Mouse (Mus musculus) adrenal gland, postnatal 36 days (tissue): Measurements from ENCODE around the gene 2410004P03Rik. TPM values are rescaled to one million over a fixed set of nuclear protein-coding genes. Genes with fewer than 3 reads are reported as not detected.
"Not testable (repeated sequence)": the region's sequence is repeated elsewhere in the genome, so short reads cannot be mapped to it uniquely, and the experiment has no call there.

ENCODE experiments used
- DNase-seq, 2 experiments: peaks; one replicate each; pipeline ENCODE4 v3.0.0; 2021; ENCODE audit warnings: mixed read lengths in 1 of 2
- total RNA-seq, 2 experiments: library from RNA; stranded (reverse); gene quantifications; 2 replicates each; pipeline ENCODE4 v1.2.3; 2021

2410004P03Rik gene
- total RNA-seq, 2 experiments from 2014 or later = not detected

DNA sequence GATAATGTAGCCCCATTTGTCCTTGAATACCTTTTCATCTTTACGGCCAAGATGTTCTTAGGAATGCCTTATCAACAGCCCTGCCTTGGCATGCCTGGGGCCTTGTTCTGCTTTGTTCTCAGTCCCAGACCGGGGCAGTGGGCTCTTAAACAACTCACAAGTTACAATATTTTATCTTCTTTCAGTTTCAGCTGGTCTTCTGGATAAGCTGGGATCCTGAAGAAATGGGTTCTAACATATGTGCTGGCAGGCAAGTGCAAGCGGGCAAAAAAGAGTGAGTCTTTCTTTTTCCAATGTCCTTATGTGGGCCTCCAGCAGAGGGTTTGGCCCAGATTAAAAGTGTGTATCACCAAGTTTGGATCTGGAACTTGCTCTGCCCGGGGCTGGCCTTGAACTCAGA is 9.6 kb upstream of the 2410004P03Rik start:
- DNase-seq = not testable (repeated sequence)

GRCm38 (mm10) chr12:17018468-17018867 is 6.9 kb upstream of the 2410004P03Rik start:
- DNase-seq = peak; percentile 72 to 76

DNA sequence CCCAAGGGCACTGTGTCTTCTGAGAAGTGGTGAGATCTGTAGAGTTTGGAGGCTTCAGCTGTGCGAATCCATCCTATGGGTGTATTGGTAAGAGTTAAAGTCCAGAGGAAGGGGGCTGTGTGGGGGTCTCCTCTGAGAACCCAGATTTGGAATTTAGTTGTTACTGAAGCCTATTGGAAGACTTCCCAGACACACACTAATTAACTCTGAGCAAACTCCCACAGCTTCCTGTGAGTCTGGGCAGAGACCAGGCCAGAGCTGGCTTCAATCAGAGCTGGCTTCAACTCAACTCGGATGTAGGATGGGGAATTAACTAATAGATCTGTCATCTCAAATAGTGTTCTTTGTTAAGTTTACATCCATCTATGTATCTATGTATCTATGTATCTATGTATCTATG is 4.2 kb upstream of the 2410004P03Rik start:
- no peak for DNase-seq

DNA sequence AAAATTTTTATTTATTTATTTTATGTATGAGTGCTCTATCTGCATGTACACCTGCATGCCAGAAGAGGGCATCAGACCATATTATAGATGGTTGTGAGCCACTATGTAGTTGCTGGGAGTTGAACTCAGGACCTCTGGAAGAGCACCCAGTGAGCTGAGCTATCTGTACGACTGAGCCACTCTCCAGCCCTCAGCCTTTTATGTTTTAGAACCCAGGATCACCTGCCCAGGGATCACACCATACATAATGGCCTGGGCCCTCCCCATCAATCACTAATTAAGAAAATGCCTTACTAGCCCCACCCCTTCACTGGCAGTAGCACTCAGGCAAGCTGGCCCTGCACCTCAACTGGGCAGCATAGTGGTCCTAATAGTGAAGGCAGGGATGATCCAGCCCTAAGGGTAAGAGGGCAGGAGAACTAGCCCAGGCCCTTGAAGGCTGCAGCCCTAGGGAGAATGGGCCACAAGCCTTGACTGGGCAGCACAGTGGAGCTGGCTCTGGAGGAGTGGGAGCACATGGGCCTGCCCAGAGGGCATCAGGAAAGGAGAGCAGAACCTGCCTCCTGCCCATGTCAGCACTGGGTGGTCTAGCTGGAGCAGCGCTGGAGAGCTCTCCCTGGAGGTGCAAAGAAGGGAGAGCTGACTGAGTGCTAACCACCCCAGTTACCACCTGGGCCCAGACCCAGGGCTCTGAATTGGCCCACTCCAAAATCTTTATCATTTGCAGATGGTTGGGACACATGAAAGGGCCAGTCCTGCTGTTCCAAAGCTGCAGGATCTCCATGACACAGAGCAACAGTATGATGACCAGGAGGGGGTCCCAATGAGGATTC is 756 bp upstream of the 2410004P03Rik start:
- DNase-seq = no peak

- no peak for DNase-seq
These were observed 2.1 kb downstream of the 2410004P03Rik start for GRCm38 (mm10) chr12:17009466-17009865.

DNA sequence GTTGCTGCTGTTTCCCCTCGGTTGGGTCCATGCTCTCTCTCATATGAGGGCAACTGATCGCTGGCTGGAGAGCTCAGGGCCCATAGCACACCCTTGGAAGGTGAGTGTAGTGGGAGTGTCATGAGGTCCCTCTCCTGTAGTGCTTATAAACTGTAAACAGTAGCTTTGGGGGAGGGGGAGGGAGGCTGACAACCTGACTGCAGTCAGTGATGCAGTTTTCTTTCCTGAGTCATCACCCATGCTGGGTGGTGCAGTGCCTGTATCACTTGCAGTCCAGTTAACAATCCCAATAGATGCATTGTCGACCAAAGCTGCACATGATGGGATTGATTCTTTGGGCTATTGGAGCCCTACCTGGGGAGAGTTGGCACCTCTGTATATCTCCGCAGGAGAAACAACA is 10.3 kb downstream of the 2410004P03Rik start:
- no peak for DNase-seq

DNA sequence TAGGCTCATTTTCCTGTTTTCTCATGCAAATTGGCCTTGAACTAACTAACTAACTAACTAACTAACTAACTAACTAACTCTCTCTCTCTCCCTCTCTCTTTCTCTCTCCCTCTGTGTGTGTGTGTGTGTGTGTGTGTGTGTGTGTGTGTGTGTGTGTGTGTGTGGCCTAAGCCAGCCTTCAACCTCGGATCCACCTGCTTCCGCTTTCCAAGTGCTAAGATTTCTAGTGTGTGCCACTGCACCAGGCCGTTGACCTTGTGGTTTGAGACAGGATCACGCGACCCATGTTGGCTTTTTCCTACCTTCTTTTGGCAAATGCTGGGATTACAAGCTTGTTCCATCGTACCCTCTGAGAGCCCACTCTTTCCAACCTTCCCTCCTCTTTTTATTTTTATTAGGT is 10.9 kb downstream of the 2410004P03Rik start:
- DNase-seq = no peak

GRCm38 (mm10) chr12:16999739-17000497 is 11.6 kb downstream of the 2410004P03Rik start, which contains the start of gene Pqlc3:
Pqlc3 (minus strand) TSS chr12:17000408.
- peak; percentile 93 to 94 for DNase-seq

- no peak for DNase-seq
These were observed 12.4 kb downstream of the 2410004P03Rik start for GRCm38 (mm10) chr12:16999146-16999545.

- no peak for DNase-seq
These were observed 14.6 kb downstream of the 2410004P03Rik start for GRCm38 (mm10) chr12:16996886-16997462.

- no peak for DNase-seq
These were observed 15.2 kb downstream of the 2410004P03Rik start for GRCm38 (mm10) chr12:16996281-16996680.

DNA sequence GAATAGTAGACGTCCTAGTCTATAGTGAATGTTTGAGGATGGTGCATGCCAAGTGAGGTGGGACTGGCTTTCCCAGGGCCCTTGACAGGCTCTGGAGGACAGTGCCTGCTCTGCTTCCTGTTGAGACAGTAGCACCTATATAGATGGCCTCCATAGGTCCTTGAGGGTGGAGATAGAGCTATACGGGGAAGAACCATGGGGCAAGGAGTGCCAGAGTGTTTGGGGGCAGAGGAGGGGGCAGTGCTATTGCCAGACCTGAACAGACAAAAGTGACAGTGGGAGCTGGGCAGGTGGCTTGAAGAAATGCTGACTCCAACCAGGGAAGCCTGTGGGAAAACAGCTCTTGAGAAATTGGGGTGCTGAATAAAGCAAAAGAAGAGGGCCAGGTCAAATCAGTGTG is 17.2 kb downstream of the 2410004P03Rik start:
- no peak for DNase-seq

- no peak for DNase-seq
These were observed 19.2 kb downstream of the 2410004P03Rik start for GRCm38 (mm10) chr12:16992355-16992754.

DNA sequence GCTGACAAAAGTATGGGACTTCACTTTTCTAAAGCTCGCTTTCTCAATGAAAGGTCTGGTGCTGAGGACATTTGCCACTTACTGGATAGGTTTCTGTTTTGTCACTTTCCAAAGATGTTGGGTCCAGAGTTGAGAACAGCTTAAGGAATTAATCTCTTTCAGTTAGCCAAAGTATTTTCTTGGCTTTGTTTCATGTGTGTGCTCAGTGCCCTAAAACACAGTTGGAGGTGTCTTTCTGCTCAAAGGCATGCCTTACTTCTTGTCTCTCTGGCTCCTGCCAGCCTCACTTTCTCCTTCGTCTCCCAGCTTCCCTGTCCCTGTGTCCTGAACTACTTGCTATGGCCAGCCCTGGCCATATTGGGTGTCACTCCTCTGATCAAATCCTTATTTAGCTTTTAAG is 20.2 kb downstream of the 2410004P03Rik start:
- DNase-seq = no peak

GRCm38 (mm10) chr12:16985778-16986177 is 25.7 kb downstream of the 2410004P03Rik start:
- no peak for DNase-seq

DNA sequence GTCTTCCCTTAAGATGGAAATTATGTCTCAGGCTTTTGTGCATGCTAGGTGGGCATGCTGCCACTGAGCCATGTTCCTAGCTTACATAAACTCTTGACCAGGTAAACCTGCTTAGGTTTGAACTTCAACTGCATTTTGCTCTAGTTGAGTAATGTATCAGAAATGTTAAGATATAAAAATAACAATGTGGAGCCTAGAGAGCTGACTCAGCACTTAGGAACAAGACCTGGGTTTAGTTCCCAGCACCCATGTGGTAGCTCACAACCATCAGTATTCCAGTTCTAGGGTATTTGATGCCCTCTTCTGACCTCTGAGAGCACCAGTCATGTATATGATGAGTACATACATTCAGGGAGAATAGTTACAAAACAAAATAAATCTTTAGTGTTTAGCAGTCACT is 34.4 kb downstream of the 2410004P03Rik start:
- no peak for DNase-seq

GRCm38 (mm10) chr12:16966811-16967210 is 44.7 kb downstream of the 2410004P03Rik start:
- DNase-seq = no peak

DNA sequence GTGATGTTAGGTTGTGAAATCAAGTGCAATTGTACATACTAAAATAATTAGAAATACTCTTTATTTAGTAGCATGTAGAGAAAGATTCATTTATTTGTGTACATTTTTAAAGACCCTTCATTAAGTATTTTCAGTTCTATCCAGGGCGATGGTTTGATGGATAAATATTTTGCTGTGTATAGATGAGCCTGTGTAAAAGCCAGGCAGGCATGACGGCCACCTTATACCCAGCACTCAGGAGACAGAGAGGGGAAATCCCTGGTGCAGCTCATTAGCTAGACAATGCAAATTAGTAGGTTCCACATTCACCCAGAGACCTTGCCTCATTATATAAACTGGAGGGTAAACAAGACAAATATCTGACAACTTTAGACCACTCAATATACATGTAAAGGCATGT is 48.2 kb downstream of the 2410004P03Rik start:
- DNase-seq = no peak

DNA sequence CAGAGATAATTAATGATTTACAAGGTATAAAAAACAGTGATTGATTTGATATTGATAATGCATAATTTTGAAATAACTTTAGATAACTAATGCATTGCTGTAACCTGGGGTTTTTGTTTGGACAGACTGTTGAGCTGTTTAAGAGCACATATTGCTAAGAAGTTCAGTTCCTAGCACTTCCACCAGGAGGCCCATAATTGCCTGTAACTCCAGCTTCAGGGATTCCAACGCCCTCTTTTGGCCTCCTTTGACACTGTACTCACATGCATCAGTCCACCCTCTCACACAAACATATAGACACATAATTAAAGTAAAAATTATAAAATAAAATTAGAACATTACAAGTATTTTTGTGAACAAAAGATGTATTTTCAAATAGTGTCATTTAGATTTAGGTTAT is 52.7 kb downstream of the 2410004P03Rik start:
- DNase-seq = peak in 1 of 2 experiments; percentile 12
